Mouse (Mus musculus): ENCODE measurements around the gene Gpr179. TPM values are rescaled to one million over a fixed set of nuclear protein-coding genes. Genes with fewer than 3 reads are reported as not detected.

Gpr179 gene
- polyA plus RNA-seq, 1 experiment from 2014 or later, result 0.70 TPM

GRCm38 (mm10) chr11:97292731-97293130 is 59.1 kb downstream of the Gpr179 start:
- no peak for ATAC-seq (replicated peaks)
- H3K4me1 ChIP-seq, result no peaks in the 10 kb centered on the region
- no peaks in the 10 kb centered on the region for H3K27me3 ChIP-seq (replicated peaks)
- H3K36me3 ChIP-seq (replicated peaks), result no peaks in the 10 kb centered on the region
- H3K9me3 ChIP-seq, result no peaks in the 10 kb centered on the region
- H3K4me2 ChIP-seq, result no peak overlapping the region
- H3K27ac ChIP-seq, result no peak overlapping the region
- no peak overlapping the region for H3K4me3 ChIP-seq
- 88% methylated on average over 1 of the region's 1 CpGs for WGBS
- no peak overlapping the region for H3K9ac ChIP-seq

GRCm38 (mm10) chr11:97289276-97290230 is 62.3 kb downstream of the Gpr179 start:
- Histone ChIP-seq H3K4me3 (no peak overlapping the region), H3K4me2 (no peak overlapping the region), H3K36me3 (replicated peaks) (no peaks in the 10 kb centered on the region), H3K27me3 (replicated peaks) (no peaks in the 10 kb centered on the region), H3K9me3 (no peaks in the 10 kb centered on the region), H3K9ac (no peak overlapping the region), H3K4me1 (no peaks in the 10 kb centered on the region), H3K27ac (no peak overlapping the region)
- ATAC-seq (replicated peaks), result no peak
- 53% methylated on average over 11 of the region's 12 CpGs for WGBS

GRCm38 (mm10) chr11:97287643-97288042 is 64.2 kb downstream of the Gpr179 start:
- Histone ChIP-seq H3K4me3 (no peak overlapping the region), H3K4me2 (no peak overlapping the region), H3K27ac (no peak overlapping the region), H3K27me3 (replicated peaks) (no peaks in the 10 kb centered on the region), H3K36me3 (replicated peaks) (no peaks in the 10 kb centered on the region), H3K9ac (no peak overlapping the region), H3K9me3 (no peaks in the 10 kb centered on the region), H3K4me1 (no peaks in the 10 kb centered on the region)
- ATAC-seq (replicated peaks), result no peak

- no peak for ATAC-seq (replicated peaks)
- 38% methylated on average over 6 of the region's 6 CpGs for WGBS
- Histone ChIP-seq H3K4me2 (no peak overlapping the region), H3K27me3 (replicated peaks) (no peaks in the 10 kb centered on the region), H3K27ac (no peak overlapping the region), H3K9me3 (no peaks in the 10 kb centered on the region), H3K4me1 (no peaks in the 10 kb centered on the region), H3K36me3 (replicated peaks) (no peaks in the 10 kb centered on the region), H3K4me3 (no peak overlapping the region), H3K9ac (no peak overlapping the region)
Observed at GRCm38 (mm10) chr11:97286973-97287372, 64.9 kb downstream of the Gpr179 start.

- Histone ChIP-seq H3K4me3 (no peak overlapping the region), H3K36me3 (replicated peaks) (no peaks in the 10 kb centered on the region), H3K4me2 (no peak overlapping the region), H3K27me3 (replicated peaks) (no peaks in the 10 kb centered on the region), H3K27ac (no peak overlapping the region), H3K9me3 (no peaks in the 10 kb centered on the region), H3K4me1 (0 out of 2 replicates have a peak, but pooled peaks cover under 1% of the 10 kb centered on the region), H3K9ac (no peak overlapping the region)
- 82% methylated on average over 9 of the region's 9 CpGs for WGBS
- no peak for ATAC-seq (replicated peaks)
Observed at GRCm38 (mm10) chr11:97285852-97286775, 65.8 kb downstream of the Gpr179 start.

GRCm38 (mm10) chr11:97284854-97285253 is 67.0 kb downstream of the Gpr179 start:
- Histone ChIP-seq H3K4me2 (no peak overlapping the region), H3K9me3 (no peaks in the 10 kb centered on the region), H3K27me3 (replicated peaks) (no peaks in the 10 kb centered on the region), H3K4me3 (no peak overlapping the region), H3K9ac (no peak overlapping the region), H3K36me3 (replicated peaks) (no peaks in the 10 kb centered on the region), H3K4me1 (0 out of 2 replicates have a peak, but pooled peaks cover 4% of the 10 kb centered on the region), H3K27ac (no peak overlapping the region)
- ATAC-seq (replicated peaks), result no peak
- WGBS, result 74% methylated on average over 4 of the region's 4 CpGs

- H3K9me3 ChIP-seq, result no peaks in the 10 kb centered on the region
- H3K4me2 ChIP-seq, result no peak overlapping the region
- ATAC-seq (replicated peaks), result no peak
- H3K36me3 ChIP-seq (replicated peaks), result no peaks in the 10 kb centered on the region
- H3K4me1 ChIP-seq, result peaks cover 22% of the 10 kb centered on the region
- H3K27me3 ChIP-seq (replicated peaks), result no peaks in the 10 kb centered on the region
- H3K9ac ChIP-seq, result no peak overlapping the region
- H3K27ac ChIP-seq, result no peak overlapping the region
- 89% methylated on average over 6 of the region's 6 CpGs for WGBS
- no peak overlapping the region for H3K4me3 ChIP-seq
Observed at GRCm38 (mm10) chr11:97282179-97282578, 69.7 kb downstream of the Gpr179 start.

Other genes starting within 250 kb of the Gpr179 start
- 0.13 and 0.19 TPM in 2 replicates for gene Tbx21, start 236.7 kb downstream of the Gpr179 start, polyA plus RNA-seq (2015; fragmentation: Nextera tagmentation; extraction: Ambion mirVana)
- gene Tbkbp1, start 200.6 kb downstream of the Gpr179 start, polyA plus RNA-seq (2015; fragmentation: Nextera tagmentation; extraction: Ambion mirVana), result 11.7 and 12.1 TPM in 2 replicates
- gene Kpnb1, start 164.2 kb downstream of the Gpr179 start, polyA plus RNA-seq (2015; fragmentation: Nextera tagmentation; extraction: Ambion mirVana), result 33.8 and 34.6 TPM in 2 replicates
- gene Npepps, start 71.4 kb downstream of the Gpr179 start, polyA plus RNA-seq (2015; fragmentation: Nextera tagmentation; extraction: Ambion mirVana), result 144 and 161 TPM in 2 replicates
- 33.1 and 38.1 TPM in 2 replicates for gene Mrpl45, start 36.4 kb downstream of the Gpr179 start, polyA plus RNA-seq (2015; fragmentation: Nextera tagmentation; extraction: Ambion mirVana)
- gene Socs7, start 10.5 kb upstream of the Gpr179 start, polyA plus RNA-seq (2015; fragmentation: Nextera tagmentation; extraction: Ambion mirVana), result 10.6 and 10.8 TPM in 2 replicates
- 10.9 and 11.0 TPM in 2 replicates for gene Arhgap23, start 63.5 kb upstream of the Gpr179 start, polyA plus RNA-seq (2015; fragmentation: Nextera tagmentation; extraction: Ambion mirVana)
- gene 4933428G20Rik, start 148.3 kb upstream of the Gpr179 start, polyA plus RNA-seq (2015; fragmentation: Nextera tagmentation; extraction: Ambion mirVana), result 1.3 and 1.6 TPM in 2 replicates
- gene Srcin1, start 224.1 kb upstream of the Gpr179 start, polyA plus RNA-seq (2015; fragmentation: Nextera tagmentation; extraction: Ambion mirVana), result 13.2 and 13.9 TPM in 2 replicates